Mouse (Mus musculus): ENCODE results near the gene Gpr61. TPM values are rescaled to one million over a fixed set of nuclear protein-coding genes. Genes with fewer than 3 reads are reported as not detected.
A peak's percentile ranks its signal among the peaks of the same experiment; 100 is the strongest.

The Gpr61 gene
- total and polyA plus RNA-seq, 2 experiments from 2014 or later = 7.8 to 12.8 TPM

DNA sequence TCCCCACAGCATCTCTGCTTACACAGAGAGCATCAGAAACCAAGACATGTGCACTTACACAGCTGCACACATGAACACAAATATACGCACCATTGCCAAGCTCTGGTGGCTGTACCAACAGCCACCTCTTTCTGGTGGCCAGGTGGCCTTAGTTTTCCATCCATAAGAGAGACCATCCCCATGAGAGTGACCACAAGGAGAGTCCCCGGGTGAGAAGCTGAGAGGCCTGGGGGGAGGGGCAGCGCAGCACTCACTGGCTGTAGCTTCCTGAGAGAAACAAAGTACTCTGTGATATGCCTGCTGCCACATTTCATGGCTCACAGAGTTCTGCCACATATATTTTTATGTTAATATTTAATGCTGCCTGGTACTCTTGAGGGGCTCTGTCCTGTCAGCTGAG is 14.5 kb upstream of the Gpr61 start:
- H3K9me3 ChIP-seq (ENCODE audit: low read length) = no peaks in the 10 kb centered on the region
- H3K27ac ChIP-seq (ENCODE audit: low read depth, low read length) = no peak overlapping the region
- H3K9ac ChIP-seq (replicated peaks; ENCODE audit: low read length, poor library complexity, severe bottlenecking) = no peak overlapping the region
- H3K4me2 ChIP-seq (ENCODE audit: low read depth, low read length, poor library complexity, severe bottlenecking) = no peak overlapping the region
- ATAC-seq (ENCODE audit: low FRiP score) (no peak), DNase-seq (ENCODE audit: low spot score) (no peak)
- H3K27me3 ChIP-seq (ENCODE audit: insufficient read depth, low read length) = no peaks in the 10 kb centered on the region
- 48% methylated on average over 3 of the region's 3 CpGs for WGBS
- no peaks in the 10 kb centered on the region for H3K36me3 ChIP-seq (ENCODE audit: insufficient read depth, low read length)
- TF ChIP-seq CTCF (IDR thresholded peaks at IDR 0.05) = no peak
- no peak overlapping the region for H3K4me3 ChIP-seq (ENCODE audit: low read depth, low read length)
- 0 out of 2 replicates have a peak, but pooled peaks cover 3% of the 10 kb centered on the region for H3K4me1 ChIP-seq (ENCODE audit: insufficient read depth, low read length)

DNA sequence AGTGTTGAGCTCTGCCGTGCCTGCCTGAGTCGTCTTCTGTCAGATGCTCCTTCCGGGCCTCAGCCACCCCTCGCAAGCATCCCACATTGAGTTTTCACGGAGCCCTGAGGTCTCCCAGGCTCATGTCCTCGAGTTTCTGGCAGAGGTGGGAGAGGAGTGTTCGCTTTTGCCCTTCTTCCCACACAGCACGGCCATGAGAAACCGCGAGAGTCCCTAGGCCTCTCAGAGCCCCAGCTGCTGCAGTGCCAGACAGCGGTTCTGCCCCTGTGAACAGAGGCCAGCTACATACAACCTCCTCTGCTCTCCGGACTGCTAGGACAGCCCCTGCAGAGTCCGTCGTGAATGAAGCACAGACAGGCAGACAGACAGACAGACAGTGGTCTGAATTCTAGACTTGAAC is 12.8 kb upstream of the Gpr61 start:
- WGBS = 46% methylated on average over 14 of the region's 14 CpGs
- ATAC-seq (ENCODE audit: low FRiP score) (no peak), DNase-seq (ENCODE audit: low spot score) (no peak)
- H3K4me3 ChIP-seq (ENCODE audit: low read depth, low read length) = no peak overlapping the region
- H3K4me2 ChIP-seq (ENCODE audit: low read depth, low read length, poor library complexity, severe bottlenecking) = no peak overlapping the region
- 0 out of 2 replicates have a peak, but pooled peaks cover 3% of the 10 kb centered on the region for H3K4me1 ChIP-seq (ENCODE audit: insufficient read depth, low read length)
- H3K27me3 ChIP-seq (ENCODE audit: insufficient read depth, low read length) = no peaks in the 10 kb centered on the region
- H3K36me3 ChIP-seq (ENCODE audit: insufficient read depth, low read length) = no peaks in the 10 kb centered on the region
- H3K9me3 ChIP-seq (ENCODE audit: low read length) = no peaks in the 10 kb centered on the region
- no peak overlapping the region for H3K27ac ChIP-seq (ENCODE audit: low read depth, low read length)
- TF ChIP-seq CTCF (IDR thresholded peaks at IDR 0.05) = no peak
- no peak overlapping the region for H3K9ac ChIP-seq (replicated peaks; ENCODE audit: low read length, poor library complexity, severe bottlenecking)

DNA sequence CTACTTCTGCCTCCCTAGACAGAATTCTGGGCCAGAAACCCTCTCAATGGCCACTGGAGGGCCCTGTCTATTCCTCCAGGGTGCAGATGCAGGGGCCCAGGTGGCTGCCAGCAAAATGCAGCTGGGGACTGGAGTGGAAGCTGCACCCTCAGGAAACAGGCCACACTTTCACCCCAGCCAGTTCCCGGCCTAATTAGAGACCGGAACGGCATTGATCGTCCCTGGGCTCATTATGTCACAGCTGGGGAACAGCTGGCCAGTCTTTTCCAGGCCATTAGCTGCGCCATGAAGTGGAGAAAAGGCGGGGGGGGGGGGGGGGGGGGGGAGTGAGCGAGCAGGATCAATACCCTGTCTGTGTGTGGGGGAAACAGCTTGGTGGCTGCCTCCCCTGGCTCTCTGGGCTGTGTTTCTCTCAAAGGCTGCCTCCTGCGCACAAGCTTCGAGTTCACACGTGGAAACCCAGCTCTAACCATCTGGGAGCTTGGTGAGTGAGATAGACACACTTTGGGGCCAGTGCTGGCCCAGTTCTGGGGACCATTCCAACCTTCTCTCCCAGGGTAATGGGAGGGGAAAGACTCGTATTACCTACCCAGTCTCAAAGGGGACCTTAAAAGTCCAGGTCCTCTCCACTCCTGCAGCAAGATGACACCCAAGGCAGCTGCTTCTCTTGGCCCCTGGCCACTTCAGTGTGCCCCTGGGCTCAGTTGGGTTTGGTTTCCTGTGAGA is 12.0 kb upstream of the Gpr61 start:
- peak; percentile 74 for DNase-seq (ENCODE audit: low spot score)
- Histone ChIP-seq H3K4me2 (ENCODE audit: low read depth, low read length, poor library complexity, severe bottlenecking) (no peak overlapping the region), H3K36me3 (ENCODE audit: insufficient read depth, low read length) (no peaks in the 10 kb centered on the region), H3K27ac (ENCODE audit: low read depth, low read length) (no peak overlapping the region), H3K4me1 (ENCODE audit: insufficient read depth, low read length) (0 out of 2 replicates have a peak, but pooled peaks cover 3% of the 10 kb centered on the region), H3K9me3 (ENCODE audit: low read length) (no peaks in the 10 kb centered on the region), H3K9ac (replicated peaks; ENCODE audit: low read length, poor library complexity, severe bottlenecking) (no peak overlapping the region), H3K27me3 (ENCODE audit: insufficient read depth, low read length) (no peaks in the 10 kb centered on the region), H3K4me3 (ENCODE audit: low read depth, low read length) (no peak overlapping the region)
- WGBS = 19% methylated on average over 8 of the region's 11 CpGs
- TF ChIP-seq CTCF (IDR thresholded peaks at IDR 0.05) = peak; percentile 47
- peak; percentile 72; the same call in 1 of the 2 replicates for ATAC-seq (ENCODE audit: low FRiP score)

DNA sequence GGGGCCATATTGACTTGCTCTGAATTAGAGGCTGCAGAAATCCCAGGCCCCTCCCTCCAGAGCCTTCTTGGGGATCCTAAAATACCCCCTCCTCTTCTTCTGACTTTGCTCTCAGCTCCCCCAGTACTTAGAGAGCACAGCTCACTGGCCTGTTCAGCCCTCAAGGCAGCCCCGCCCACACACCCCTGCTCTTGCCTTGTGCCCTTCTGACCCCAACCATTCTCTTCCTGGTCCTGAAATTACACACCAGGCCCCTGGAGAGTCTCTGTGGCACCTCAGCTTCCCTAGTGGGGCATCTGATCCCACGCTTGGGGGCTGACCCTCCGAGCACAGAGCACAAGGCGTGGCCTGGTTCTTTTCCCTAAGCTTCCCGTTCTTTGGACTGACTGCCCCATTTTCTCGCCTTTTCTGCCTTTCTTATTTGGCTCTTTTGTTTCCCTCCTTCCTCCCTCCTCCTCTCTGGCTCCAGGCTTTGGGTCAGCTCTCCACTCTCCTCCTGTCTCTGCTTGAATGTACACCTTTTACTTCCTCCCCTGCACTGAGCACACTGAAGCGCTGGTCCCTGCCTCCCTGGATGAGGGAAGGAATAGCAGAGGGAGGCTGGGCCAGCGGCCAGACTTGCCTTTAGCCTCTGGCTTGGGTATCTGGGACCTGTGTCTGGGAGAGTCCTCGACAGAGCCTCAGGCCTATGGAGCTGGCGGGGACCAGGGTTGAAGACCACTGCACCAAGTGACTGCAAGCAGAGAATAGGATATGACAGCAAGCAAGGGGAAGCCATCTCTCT is 11.0 kb upstream of the Gpr61 start:
- Histone ChIP-seq H3K9me3 (ENCODE audit: low read length) (no peaks in the 10 kb centered on the region), H3K4me1 (ENCODE audit: insufficient read depth, low read length) (0 out of 2 replicates have a peak, but pooled peaks cover 3% of the 10 kb centered on the region), H3K27me3 (ENCODE audit: insufficient read depth, low read length) (no peaks in the 10 kb centered on the region), H3K27ac (ENCODE audit: low read depth, low read length) (no peak overlapping the region), H3K4me2 (ENCODE audit: low read depth, low read length, poor library complexity, severe bottlenecking) (no peak overlapping the region), H3K36me3 (ENCODE audit: insufficient read depth, low read length) (no peaks in the 10 kb centered on the region), H3K4me3 (ENCODE audit: low read depth, low read length) (no peak overlapping the region), H3K9ac (replicated peaks; ENCODE audit: low read length, poor library complexity, severe bottlenecking) (no peak overlapping the region)
- no peak for TF ChIP-seq CTCF (IDR thresholded peaks at IDR 0.05)
- ATAC-seq (ENCODE audit: low FRiP score) (no peak), DNase-seq (ENCODE audit: low spot score) (no peak)
- WGBS = 37% methylated on average over 10 of the region's 10 CpGs

DNA sequence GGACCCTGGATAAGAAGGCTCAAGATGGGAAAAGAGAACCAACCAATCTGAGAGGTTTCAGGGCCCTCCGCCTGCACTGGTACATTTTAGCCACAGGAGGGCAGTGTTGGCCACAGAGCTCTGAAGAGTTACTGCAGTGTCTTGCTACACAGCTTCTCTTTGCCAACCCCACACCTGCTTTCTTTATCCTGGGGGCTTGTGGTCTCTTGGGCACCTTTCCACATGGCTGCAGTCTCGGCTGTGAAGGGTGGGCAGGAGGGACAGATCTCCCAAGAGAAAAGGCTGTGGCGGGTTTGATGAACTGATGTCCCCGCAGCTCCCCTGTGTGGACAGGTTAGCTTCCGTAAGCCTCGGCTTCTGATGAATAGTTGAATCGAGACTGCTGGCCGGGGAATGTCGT is 10.1 kb upstream of the Gpr61 start:
- Histone ChIP-seq H3K9ac (replicated peaks; ENCODE audit: low read length, poor library complexity, severe bottlenecking) (0 out of 2 replicates have a peak overlapping the region, but pooled peaks have one; percentile 5), H3K27ac (ENCODE audit: low read depth, low read length) (no peak overlapping the region)
- DNase-seq (ENCODE audit: low spot score) = peak; percentile 91

DNA sequence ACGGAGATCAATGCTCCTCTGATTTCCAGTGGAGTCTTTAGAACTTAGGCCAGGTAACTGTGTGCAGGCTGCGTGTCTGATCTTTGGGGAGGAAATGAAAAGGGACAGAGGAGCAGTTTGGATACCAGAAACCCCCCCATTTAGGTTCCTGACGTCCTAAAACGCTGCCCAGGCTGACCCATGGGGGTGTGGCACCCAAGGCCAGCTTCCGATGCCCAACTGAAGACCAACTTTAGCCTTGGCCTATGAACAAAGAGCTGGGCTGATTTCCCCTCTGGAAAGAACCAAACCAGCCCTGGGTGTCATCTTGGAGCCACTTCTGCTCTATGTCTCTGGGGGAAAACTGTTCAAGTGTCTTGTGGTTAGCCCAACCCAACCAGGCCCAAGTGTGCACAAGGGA is 9.4 kb upstream of the Gpr61 start:
- ATAC-seq (ENCODE audit: low FRiP score) (no peak), DNase-seq (ENCODE audit: low spot score) (no peak)
- Histone ChIP-seq H3K36me3 (ENCODE audit: insufficient read depth, low read length) (no peaks in the 10 kb centered on the region), H3K4me2 (ENCODE audit: low read depth, low read length, poor library complexity, severe bottlenecking) (no peak overlapping the region), H3K4me3 (ENCODE audit: low read depth, low read length) (no peak overlapping the region), H3K4me1 (ENCODE audit: insufficient read depth, low read length) (0 out of 2 replicates have a peak, but pooled peaks cover 3% of the 10 kb centered on the region), H3K27ac (ENCODE audit: low read depth, low read length) (no peak overlapping the region), H3K27me3 (ENCODE audit: insufficient read depth, low read length) (no peaks in the 10 kb centered on the region), H3K9me3 (ENCODE audit: low read length) (no peaks in the 10 kb centered on the region), H3K9ac (replicated peaks; ENCODE audit: low read length, poor library complexity, severe bottlenecking) (no peak overlapping the region)
- 69% methylated on average over 5 of the region's 5 CpGs for WGBS
- no peak for TF ChIP-seq CTCF (IDR thresholded peaks at IDR 0.05)

More for the DNA sequence above, 10.1 kb upstream of the Gpr61 start:
- Histone ChIP-seq H3K36me3 (ENCODE audit: insufficient read depth, low read length) (no peaks in the 10 kb centered on the region), H3K9me3 (ENCODE audit: low read length) (no peaks in the 10 kb centered on the region), H3K27me3 (ENCODE audit: insufficient read depth, low read length) (no peaks in the 10 kb centered on the region), H3K4me1 (ENCODE audit: insufficient read depth, low read length) (0 out of 2 replicates have a peak, but pooled peaks cover 3% of the 10 kb centered on the region), H3K4me2 (ENCODE audit: low read depth, low read length, poor library complexity, severe bottlenecking) (peak overlapping the region; percentile 51), H3K4me3 (ENCODE audit: low read depth, low read length) (0 out of 2 replicates have a peak overlapping the region, but pooled peaks have one; percentile 6)
- peak; percentile 73 for ATAC-seq (ENCODE audit: low FRiP score)
- peak; percentile 99 for TF ChIP-seq CTCF (IDR thresholded peaks at IDR 0.05)
- WGBS = 11% methylated on average over 9 of the region's 9 CpGs
